Mouse (Mus musculus) midbrain, postnatal 0 days (tissue): ENCODE measurements at regions not wholly inside any gene's neighbourhood (a gene's known extent, or its start where the extent isn't known, plus 50 kb on each side); places are given as distances from the start of the nearest gene placed in this dataset.

Experiments used
- ATAC-seq: fragments of 200-750 bp; cut with Nextera tagmentation; 2 replicates; pipeline ENCODE4 v1.8.0; 2017; ENCODE audit warnings: moderate number of reproducible peaks, mild to moderate bottlenecking, moderate TSS enrichment, moderate library complexity; ENCODE audit not compliant: low FRiP score
- DNase-seq: peaks from one replicate; pipeline ENCODE4 v3.0.0-alpha.2; 2015; ENCODE audit warnings: low spot score
- H3K27ac ChIP-seq: fragments of 300-500 bp; sonication (generic); 2 replicates; pipeline ENCODE4 v1.5.1; 2014; ENCODE audit warnings: low read depth, mild to moderate bottlenecking, low read length, mixed read lengths
- H3K27me3 ChIP-seq: fragments of 300-500 bp; sonication (generic); 2 replicates; pipeline ENCODE4 v1.6.1; 2014; ENCODE audit warnings: low read length, control low read depth, mixed read lengths; ENCODE audit not compliant: insufficient read depth
- H3K36me3 ChIP-seq: fragments of 300-500 bp; sonication (generic); 2 replicates; pipeline ENCODE4 v1.6.1; 2014; ENCODE audit warnings: low read length, control low read depth, mixed read lengths; ENCODE audit not compliant: insufficient read depth
- H3K4me1 ChIP-seq: fragments of 300-500 bp; sonication (generic); 2 replicates; pipeline ENCODE4 v1.6.1; 2014; ENCODE audit warnings: mild to moderate bottlenecking, control low read depth, antibody characterized with exemption, low read length, mixed read lengths; ENCODE audit not compliant: insufficient read depth
- H3K4me2 ChIP-seq: fragments of 300-500 bp; sonication (generic); 2 replicates; pipeline ENCODE4 v1.6.1; 2014; ENCODE audit warnings: low read depth, mild to moderate bottlenecking, low read length, mixed read lengths; ENCODE audit not compliant: poor library complexity, severe bottlenecking
- H3K4me3 ChIP-seq: fragments of 300-500 bp; sonication (generic); 2 replicates; pipeline ENCODE4 v1.5.1; 2014; ENCODE audit warnings: low read depth, mild to moderate bottlenecking, low read length, moderate library complexity
- H3K9ac ChIP-seq: fragments of 300-500 bp; sonication (generic); replicated peaks from 2 replicates; pipeline ENCODE4 v1.6.1; 2014; ENCODE audit warnings: mild to moderate bottlenecking, low read length, moderate library complexity, mixed read lengths; ENCODE audit not compliant: poor library complexity, severe bottlenecking
- H3K9me3 ChIP-seq: fragments of 300-500 bp; sonication (generic); 2 replicates; pipeline ENCODE4 v1.6.1; 2016; ENCODE audit warnings: low read length, control low read depth
- CTCF ChIP-seq: IDR thresholded peaks from 2 replicates; pipeline ENCODE4 v1.5.1; 2016; ENCODE audit warnings: antibody characterized with exemption, mild to moderate bottlenecking
- WGBS: fragments of 180-500 bp; shearing (Covaris S2); extraction: QIAGEN DNeasy Blood & Tissue Kit; methylation state at CpG from one replicate; pipeline ENCODE4 v1.1.7; 2014; 5-methylcytosine and 5-hydroxymethylcytosine counted together

DNA sequence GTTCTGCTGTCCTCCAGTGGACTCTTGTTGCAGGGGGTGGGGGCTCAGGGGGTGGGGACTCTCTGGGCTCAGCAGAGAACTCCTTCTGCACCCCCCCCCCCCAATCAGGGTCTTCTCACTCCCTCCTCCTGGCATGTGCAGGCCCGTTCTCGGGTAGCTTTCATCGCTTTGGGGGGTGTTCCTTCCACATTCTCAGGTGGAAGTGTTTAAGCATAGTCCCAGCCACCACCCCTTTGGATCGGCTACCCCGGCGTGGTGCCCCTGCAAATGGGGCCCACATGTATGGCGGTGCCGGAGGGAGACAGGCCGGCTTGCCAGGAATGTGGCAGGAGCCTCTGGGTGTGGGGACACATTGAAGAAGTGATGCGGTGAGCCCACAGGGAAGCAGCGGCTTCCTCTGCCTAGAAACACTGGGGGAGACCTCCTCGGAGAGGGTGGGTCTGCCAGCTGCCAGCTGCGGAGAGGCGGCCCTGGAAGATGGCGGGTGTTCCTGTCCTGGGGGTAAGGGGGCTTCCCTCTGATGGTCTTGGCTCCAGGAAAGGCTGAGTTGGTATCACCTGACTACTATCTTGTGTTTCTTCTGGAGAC lies 92.7 kb downstream of the Asb1 start:
- no peak overlapping the region for H3K9ac ChIP-seq
- 92% methylated on average over 15 of the region's 15 CpGs for WGBS
- H3K27me3 ChIP-seq = no peaks in the 10 kb centered on the region
- H3K4me2 ChIP-seq = no peak overlapping the region
- H3K36me3 ChIP-seq = no peaks in the 10 kb centered on the region
- no peak overlapping the region for H3K27ac ChIP-seq
- no peak overlapping the region for H3K4me3 ChIP-seq
- H3K9me3 ChIP-seq = no peaks in the 10 kb centered on the region
- no peak for TF ChIP-seq CTCF
- ATAC-seq (no peak), DNase-seq (no peak)
- H3K4me1 ChIP-seq = no peaks in the 10 kb centered on the region

DNA sequence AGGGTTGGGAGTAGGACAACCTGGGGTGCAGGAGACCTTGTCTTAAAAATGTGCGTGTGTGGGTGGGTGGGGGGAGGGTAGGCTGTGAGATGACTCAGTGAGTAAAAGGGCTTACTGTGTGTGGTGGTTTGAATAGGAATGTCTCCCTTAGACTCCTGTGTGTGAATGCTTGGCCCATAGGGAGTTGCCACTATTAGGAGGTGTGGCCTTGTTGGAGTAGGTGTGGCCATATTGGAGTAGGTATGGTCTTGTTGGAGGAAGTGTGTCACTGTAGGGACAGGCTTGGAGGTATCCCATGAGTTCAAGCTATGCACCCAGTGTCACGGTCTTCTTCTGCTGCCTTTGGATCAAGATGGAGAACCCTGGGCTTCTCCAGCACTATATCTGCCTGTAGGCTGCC lies 96.2 kb downstream of the Asb1 start:
- Histone ChIP-seq H3K4me2 (no peak overlapping the region), H3K9me3 (no peaks in the 10 kb centered on the region), H3K9ac (no peak overlapping the region), H3K27ac (no peak overlapping the region), H3K4me1 (no peaks in the 10 kb centered on the region), H3K4me3 (no peak overlapping the region), H3K36me3 (no peaks in the 10 kb centered on the region), H3K27me3 (no peaks in the 10 kb centered on the region)
- no peak for ATAC-seq
- DNase-seq = no peak
- 91% methylated on average over 2 of the region's 2 CpGs for WGBS
- TF ChIP-seq CTCF = no peak

DNA sequence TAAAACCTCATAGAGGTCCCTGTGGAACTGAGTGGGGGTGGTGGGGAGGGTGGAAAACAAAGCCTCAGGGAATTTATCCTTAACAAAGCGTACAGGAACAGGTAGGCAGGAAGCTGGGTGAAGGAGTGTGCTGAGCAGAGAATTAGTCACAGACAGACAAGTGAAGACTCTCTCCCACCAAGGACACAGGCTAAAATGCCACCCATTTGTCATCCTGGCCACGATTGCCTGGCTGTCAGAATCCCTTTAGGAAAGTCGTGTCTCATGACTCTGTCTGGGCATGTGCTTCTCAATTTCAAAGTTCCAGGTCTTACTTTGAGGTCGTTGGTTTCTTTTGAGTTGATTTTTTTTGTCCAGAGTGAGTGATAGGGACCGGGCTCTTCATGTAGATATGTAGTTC lies 100.2 kb downstream of the Asb1 start:
- 67% methylated on average over 5 of the region's 5 CpGs for WGBS
- no peak overlapping the region for H3K4me2 ChIP-seq
- no peak overlapping the region for H3K4me3 ChIP-seq
- H3K9me3 ChIP-seq = no peaks in the 10 kb centered on the region
- TF ChIP-seq CTCF = no peak
- no peaks in the 10 kb centered on the region for H3K36me3 ChIP-seq
- no peaks in the 10 kb centered on the region for H3K4me1 ChIP-seq
- ATAC-seq (no peak), DNase-seq (no peak)
- no peaks in the 10 kb centered on the region for H3K27me3 ChIP-seq
- H3K9ac ChIP-seq = no peak overlapping the region
- no peak overlapping the region for H3K27ac ChIP-seq

DNA sequence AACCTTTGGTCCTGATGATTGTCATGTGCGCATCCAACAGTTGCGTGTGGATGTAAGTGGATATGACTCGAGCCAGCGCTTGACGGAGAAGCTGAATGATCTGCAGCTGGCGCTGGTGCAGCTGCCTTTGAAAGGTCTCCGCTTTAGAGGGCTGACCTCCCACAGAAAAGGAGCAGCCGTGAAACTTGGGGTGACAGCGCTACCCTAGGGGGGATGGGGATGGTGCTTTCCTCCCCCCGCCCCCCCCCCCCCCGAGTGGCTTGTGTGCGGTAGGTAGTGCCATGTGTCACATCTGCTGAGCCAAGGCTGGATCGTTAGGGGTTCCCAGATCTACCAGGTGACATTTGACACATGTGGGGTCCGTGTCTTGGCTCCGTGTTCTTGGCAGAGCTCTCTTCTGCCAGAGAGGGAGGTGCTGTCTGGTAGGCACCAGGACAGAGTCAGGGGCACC lies 118.7 kb downstream of the Asb1 start:
- Histone ChIP-seq H3K27ac (no peak overlapping the region), H3K27me3 (no peaks in the 10 kb centered on the region), H3K4me1 (no peaks in the 10 kb centered on the region), H3K4me2 (no peak overlapping the region), H3K9ac (no peak overlapping the region), H3K4me3 (no peak overlapping the region), H3K9me3 (no peaks in the 10 kb centered on the region), H3K36me3 (no peaks in the 10 kb centered on the region)
- 51% methylated on average over 12 of the region's 15 CpGs for WGBS
- TF ChIP-seq CTCF = no peak
- DNase-seq (no peak), ATAC-seq (no peak)

DNA sequence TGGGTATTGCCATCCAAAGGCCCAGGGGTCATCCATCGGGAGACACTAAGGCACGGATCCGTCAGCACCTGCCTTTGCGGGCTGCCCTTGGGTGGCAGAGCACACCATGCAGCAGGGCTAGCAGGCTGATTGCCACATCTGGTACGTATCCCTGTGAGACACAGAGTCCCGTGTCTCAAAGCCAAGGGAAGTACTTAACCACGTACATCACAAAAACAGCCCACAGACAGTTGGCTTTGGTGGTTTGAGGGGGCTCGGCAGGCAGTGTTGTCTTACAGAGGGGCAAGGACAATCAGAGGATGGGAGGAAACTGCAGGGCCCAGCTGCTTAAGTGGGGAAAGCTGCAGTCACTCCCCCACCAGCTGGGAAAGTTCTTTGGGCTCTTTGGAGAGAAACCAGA lies 119.1 kb downstream of the Asb1 start:
- no peaks in the 10 kb centered on the region for H3K4me1 ChIP-seq
- H3K36me3 ChIP-seq = no peaks in the 10 kb centered on the region
- H3K27me3 ChIP-seq = no peaks in the 10 kb centered on the region
- TF ChIP-seq CTCF = no peak
- no peaks in the 10 kb centered on the region for H3K9me3 ChIP-seq
- H3K4me3 ChIP-seq = no peak overlapping the region
- no peak overlapping the region for H3K27ac ChIP-seq
- no peak for ATAC-seq
- 73% methylated on average over 8 of the region's 8 CpGs for WGBS
- no peak overlapping the region for H3K9ac ChIP-seq
- no peak for DNase-seq
- H3K4me2 ChIP-seq = no peak overlapping the region

DNA sequence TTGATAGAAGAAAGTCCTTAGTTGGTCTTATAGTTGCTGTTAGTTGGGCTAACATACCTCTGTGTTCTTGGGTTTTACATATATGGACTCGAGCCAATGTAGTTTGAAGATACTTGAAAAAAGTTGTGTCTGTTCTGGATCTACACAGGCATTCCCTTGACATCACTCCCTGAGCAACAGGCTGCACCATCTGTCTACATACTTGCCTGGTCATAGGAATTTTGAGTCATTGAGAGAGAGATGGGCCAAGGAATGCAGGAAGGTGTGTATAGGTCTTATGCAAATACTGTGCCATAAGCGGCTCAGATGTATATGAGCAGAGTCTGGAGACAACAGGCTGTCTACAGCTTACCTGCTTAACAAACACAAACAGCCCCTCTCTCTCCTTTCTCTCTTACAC lies 122.9 kb downstream of the Asb1 start:
- no peak overlapping the region for H3K27ac ChIP-seq
- no peak overlapping the region for H3K4me2 ChIP-seq
- ATAC-seq (no peak), DNase-seq (no peak)
- no peak for TF ChIP-seq CTCF
- H3K27me3 ChIP-seq = no peaks in the 10 kb centered on the region
- H3K36me3 ChIP-seq = no peaks in the 10 kb centered on the region
- H3K4me3 ChIP-seq = no peak overlapping the region
- no peaks in the 10 kb centered on the region for H3K9me3 ChIP-seq
- no peaks in the 10 kb centered on the region for H3K4me1 ChIP-seq
- WGBS = 90% methylated on average over 2 of the region's 2 CpGs
- no peak overlapping the region for H3K9ac ChIP-seq
